Mouse (Mus musculus): ENCODE results near the gene Mgst2. TPM values are rescaled to one million over a fixed set of nuclear protein-coding genes. Genes with fewer than 3 reads are reported as not detected.
A peak's percentile ranks its signal among the peaks of the same experiment; 100 is the strongest.

The Mgst2 gene
- total RNA-seq, 4 experiments from 2014 or later = 0.38 to 1.5 (median 0.90) TPM; not detected in 1

GRCm38 (mm10) chr3:51701281-51701751 is 41.2 kb downstream of the Mgst2 start:
- DNase-seq (ENCODE audit: low spot score) = peak; percentile 71

GRCm38 (mm10) chr3:51701950-51702349 is 41.8 kb downstream of the Mgst2 start:
- DNase-seq (ENCODE audit: low spot score) = no peak

DNA sequence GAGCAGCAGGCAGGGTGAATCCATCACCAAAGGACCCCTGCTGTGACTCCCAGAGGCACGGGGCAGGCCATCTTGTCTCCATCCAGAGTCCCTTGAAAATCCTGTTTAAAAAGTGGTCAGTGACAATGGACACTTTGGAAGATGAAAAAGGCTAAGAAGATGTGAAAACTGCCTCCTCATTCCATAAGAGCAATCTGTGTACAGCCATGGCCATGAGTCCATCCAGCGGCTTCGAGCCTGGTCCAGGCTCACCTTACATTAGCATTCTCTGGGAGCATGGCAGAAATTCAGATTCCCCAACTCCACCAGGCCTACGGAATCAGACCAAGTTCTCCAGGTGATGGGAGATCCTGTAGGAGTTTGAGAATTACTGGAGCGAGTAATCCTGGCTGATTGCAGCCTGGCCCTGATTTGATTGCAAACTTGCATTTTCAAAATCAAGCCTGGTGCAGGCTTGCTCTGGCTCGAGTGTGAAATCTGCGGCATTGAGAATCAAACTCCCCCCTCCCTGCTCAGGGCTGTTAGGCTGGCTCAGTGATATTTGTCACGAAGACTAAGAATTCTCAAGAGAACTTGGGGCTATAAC is 42.6 kb downstream of the Mgst2 start:
- DNase-seq (ENCODE audit: low spot score) = no peak

DNA sequence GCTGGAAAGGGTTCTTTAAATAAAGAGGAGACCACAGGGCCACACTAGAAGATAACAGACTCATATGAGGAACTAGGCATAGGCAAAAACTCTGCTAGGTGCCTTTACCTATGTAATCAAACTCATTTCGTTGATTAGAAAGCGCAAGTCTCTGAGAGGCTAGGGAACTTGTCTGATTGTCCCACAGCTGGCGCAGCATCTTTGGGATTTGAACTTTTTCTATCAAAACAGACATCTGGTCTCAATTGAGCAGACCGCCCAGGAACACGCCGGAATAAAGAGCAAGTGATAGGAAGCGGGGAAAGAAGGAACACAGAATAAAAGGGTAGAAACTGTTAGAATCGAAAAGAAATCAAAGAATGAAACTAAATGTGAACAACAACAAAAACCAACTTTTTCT is 43.3 kb downstream of the Mgst2 start:
- no peak for DNase-seq (ENCODE audit: low spot score)

DNA sequence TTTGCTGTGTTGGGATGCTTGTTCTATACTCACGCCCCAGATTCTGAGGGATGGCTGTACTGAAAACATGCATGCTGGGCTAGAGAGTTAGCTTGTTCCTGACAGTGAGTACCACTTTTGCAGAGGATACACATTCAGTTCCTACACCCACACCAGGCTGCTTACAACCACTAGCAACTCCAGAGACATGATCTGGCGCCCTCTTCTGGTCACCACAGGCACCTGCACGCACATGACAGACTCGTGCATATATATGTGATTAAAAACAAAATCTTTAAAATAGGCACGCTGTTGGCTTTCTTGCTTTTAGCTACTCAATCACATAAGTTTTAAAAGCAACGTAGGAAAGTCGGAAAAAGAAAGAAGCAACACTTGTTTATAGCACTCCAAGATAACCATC is 45.1 kb downstream of the Mgst2 start:
- no peak for DNase-seq (ENCODE audit: low spot score)

GRCm38 (mm10) chr3:51708375-51708745 is 48.2 kb downstream of the Mgst2 start:
- DNase-seq (ENCODE audit: low spot score) = no peak

GRCm38 (mm10) chr3:51708746-51709411 is 48.7 kb downstream of the Mgst2 start:
- peak; percentile 97 for DNase-seq (ENCODE audit: low spot score)

- no peak for DNase-seq (ENCODE audit: low spot score)
Observed at GRCm38 (mm10) chr3:51712382-51712781, 52.2 kb downstream of the Mgst2 start.

DNA sequence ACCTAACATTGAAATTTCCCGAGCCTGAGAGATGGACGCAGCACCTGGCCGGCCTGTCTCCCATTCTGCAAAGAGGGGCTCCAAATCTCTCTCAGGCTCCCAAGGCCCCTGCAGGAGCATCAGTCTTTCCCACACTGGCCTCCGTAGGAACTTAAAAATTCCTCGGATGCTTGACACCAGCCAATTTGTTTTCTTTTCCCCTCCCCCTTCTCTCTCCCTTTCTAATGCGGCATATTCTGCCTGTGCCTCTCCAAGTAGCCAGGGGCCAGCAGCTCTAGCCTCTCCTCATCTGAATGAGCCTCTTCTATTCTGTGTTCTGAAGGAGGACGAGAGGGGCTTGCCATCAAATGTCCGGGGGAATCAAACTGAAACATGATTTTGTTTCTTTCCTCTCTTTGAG is 53.1 kb downstream of the Mgst2 start:
- no peak for DNase-seq (ENCODE audit: low spot score)

GRCm38 (mm10) chr3:51714469-51714868 is 54.3 kb downstream of the Mgst2 start:
- DNase-seq (ENCODE audit: low spot score) = no peak

DNA sequence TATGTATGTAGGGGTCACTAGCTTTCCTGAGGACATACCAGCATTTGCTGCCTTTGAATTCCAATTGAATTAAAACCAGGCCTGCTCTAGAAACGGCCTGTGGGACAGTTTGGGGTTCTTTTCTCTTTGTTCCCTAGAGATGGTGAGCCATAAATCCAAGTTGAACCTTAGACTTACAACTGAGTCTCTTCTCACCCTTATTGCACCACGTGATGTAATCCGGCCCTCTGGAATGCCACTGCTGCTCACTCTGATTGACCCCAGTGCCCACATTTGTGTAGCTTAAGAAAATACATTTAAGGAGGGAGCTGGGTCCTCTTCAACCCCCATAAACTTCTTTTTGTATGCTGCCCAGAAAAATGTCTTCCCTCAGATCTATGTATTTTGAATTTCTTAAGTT is 57.3 kb downstream of the Mgst2 start:
- DNase-seq (ENCODE audit: low spot score) = no peak

DNA sequence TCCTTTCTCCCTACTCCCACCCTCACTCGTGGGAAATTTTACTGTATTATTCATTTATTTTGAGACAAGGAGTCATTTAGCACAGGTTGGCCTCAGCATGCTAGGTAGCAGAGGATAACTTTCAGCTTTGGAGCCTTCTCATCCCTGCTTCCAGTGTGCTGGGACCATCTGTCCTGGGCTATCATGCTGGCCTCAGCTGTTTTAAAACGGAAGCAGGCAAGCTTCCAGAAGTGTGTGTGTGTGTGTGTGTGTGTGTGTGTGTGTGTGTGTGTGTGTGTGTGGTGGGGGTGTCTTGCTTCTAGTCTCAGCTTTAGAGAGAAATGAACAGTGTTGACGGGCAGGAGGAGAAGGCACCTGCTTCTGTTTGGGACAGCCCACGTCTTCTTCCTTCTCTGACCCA is 57.7 kb downstream of the Mgst2 start:
- no peak for DNase-seq (ENCODE audit: low spot score)

DNA sequence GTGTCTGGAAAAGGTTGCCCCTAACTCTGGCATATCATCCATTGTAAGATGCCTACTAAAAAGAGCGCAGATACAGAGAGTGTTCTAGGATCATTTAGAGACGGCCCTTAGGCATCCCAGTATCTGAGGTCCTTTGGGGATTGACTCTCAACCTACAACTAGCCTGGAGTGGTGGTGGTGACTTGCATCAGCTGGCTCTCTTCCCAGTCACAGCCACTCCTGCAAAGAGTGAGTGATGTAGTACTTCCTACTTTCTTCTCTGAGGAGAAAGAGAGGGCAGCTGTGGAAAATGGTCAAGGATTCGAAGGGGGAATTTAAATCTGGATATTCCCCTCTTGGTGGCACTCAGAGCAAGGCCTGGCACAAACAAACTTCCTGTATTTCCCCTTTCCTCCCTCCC is 59.2 kb downstream of the Mgst2 start:
- DNase-seq (ENCODE audit: low spot score) = no peak

DNA sequence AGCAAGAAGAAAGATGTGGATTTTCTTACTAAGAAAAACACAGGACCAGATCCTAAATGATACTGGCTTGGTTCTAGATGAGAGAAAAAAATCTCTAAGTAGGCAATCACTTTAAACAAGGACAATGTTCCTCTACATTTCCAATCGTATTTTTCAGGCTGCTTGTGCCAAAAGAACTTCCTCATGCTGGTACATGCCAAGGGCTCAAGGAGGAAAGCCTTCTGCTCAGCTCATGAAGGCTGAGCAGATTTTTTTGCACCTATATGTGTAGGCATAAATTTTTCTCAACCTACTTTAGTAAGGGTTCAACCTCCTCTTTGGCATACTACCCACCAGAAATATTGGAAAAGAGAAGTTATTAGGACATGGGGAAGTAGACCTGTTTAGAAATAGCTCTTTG is 59.8 kb downstream of the Mgst2 start:
- no peak for DNase-seq (ENCODE audit: low spot score)

GRCm38 (mm10) chr3:51726257-51726656 is 66.1 kb downstream of the Mgst2 start:
- no peak for DNase-seq (ENCODE audit: low spot score)

GRCm38 (mm10) chr3:51727487-51727886 is 67.3 kb downstream of the Mgst2 start:
- no peak for DNase-seq (ENCODE audit: low spot score)

GRCm38 (mm10) chr3:51727968-51728367 is 67.8 kb downstream of the Mgst2 start:
- no peak for DNase-seq (ENCODE audit: low spot score)

- DNase-seq (ENCODE audit: low spot score) = peak; percentile 28
Observed at GRCm38 (mm10) chr3:51728456-51728855, 68.3 kb downstream of the Mgst2 start.

- DNase-seq (ENCODE audit: low spot score) = no peak
Observed at GRCm38 (mm10) chr3:51729109-51729918, 69.2 kb downstream of the Mgst2 start.

- DNase-seq (ENCODE audit: low spot score) = no peak
Observed at GRCm38 (mm10) chr3:51730662-51731061, 70.5 kb downstream of the Mgst2 start.

- DNase-seq (ENCODE audit: low spot score) = no peak
Observed at GRCm38 (mm10) chr3:51731949-51732636, 71.9 kb downstream of the Mgst2 start.
